ENCODE assay signal across 30 mouse cellular contexts in the genomic region with DNA sequence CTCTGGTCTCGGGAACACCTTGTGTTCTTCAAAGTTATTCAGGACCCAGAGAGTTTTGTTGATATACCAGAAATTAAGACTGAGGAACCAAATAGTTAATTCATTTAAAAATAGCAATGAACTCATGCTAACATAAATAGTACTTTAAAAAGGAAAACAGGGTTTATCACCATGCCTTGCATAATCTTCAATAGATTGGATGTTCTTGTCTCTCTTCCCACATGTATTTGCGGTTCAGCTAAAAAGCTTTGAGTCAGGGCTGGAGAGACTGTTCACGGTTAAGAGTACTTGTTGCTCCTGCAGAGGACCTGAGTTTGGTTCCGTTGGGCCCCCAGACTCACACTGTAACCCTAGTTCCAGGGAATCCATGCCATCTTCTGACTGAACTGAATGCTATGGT. TPM values are rescaled to one million over a fixed set of nuclear protein-coding genes. Genes with fewer than 3 reads are reported as not detected.
A peak's percentile ranks its signal among the peaks of the same experiment; 100 is the strongest.
DNase-seq lines count a peak whose midpoint lies in the region; ATAC-seq and TF ChIP-seq lines count a peak whose summit lies in the region.
"Had no signal": no experiment of that assay in that cellular context is flagged by ENCODE, and none has a peak within 500 bp of the region (broad histone marks: within the 10 kb centered on the region; RNA-seq: fewer than 3 reads in every experiment).

No protein-coding gene starts in this region.

- no peak overlapping the region for H3K4me2 ChIP-seq in heart, embryonic 16.5 days (ENCODE audit: low read depth, low read length)
- no peak overlapping the region for H3K4me2 ChIP-seq in liver, postnatal 0 days (ENCODE audit: low read depth, low read length)
- H3K4me2 ChIP-seq: embryonic facial prominence, embryonic 13.5 days; forebrain, embryonic 13.5 days; heart, embryonic 11.5 days; hindbrain, embryonic 14.5 days had no signal

- H3K9me3 ChIP-seq in heart, embryonic 16.5 days (replicated peaks; ENCODE audit: control insufficient read depth, low read length): no peaks in the 10 kb centered on the region; the same call in 1 of the 2 replicates
- H3K9me3 ChIP-seq in liver, postnatal 0 days (ENCODE audit: low read length): no peaks in the 10 kb centered on the region
- H3K9me3 ChIP-seq in hindbrain, embryonic 10.5 days: no peaks in the 10 kb centered on the region
- H3K9me3 ChIP-seq: embryonic facial prominence, embryonic 10.5 days; embryonic facial prominence, embryonic 13.5 days; forebrain, embryonic 10.5 days; forebrain, embryonic 13.5 days had no signal

- no peaks in the 10 kb centered on the region for H3K36me3 ChIP-seq in heart, embryonic 16.5 days (ENCODE audit: control insufficient read depth, insufficient read depth)
- H3K36me3 ChIP-seq in liver, postnatal 0 days (replicated peaks; ENCODE audit: insufficient read depth, low read length): no peaks in the 10 kb centered on the region
- no peaks in the 10 kb centered on the region for H3K36me3 ChIP-seq in hindbrain, embryonic 10.5 days
- H3K36me3 ChIP-seq: embryonic facial prominence, embryonic 10.5 days; embryonic facial prominence, embryonic 13.5 days; forebrain, embryonic 10.5 days had no signal

- WGBS in heart, embryonic 16.5 days: 67% methylated on average over 4 of the region's 4 CpGs
- WGBS in liver, postnatal 0 days (ENCODE audit: insufficient replicate concordance): 51% methylated on average over 4 of the region's 4 CpGs
- 91% methylated on average over 4 of the region's 4 CpGs for WGBS in hindbrain, embryonic 10.5 days

- peak overlapping the region; percentile 0; the same call in 1 of the 2 replicates for H3K27ac ChIP-seq in gastrocnemius, adult 2 months
- 0 out of 2 replicates have a peak overlapping the region, but pooled peaks have one; percentile 27 for H3K27ac ChIP-seq in heart, embryonic 16.5 days (ENCODE audit: low read length)
- peak overlapping the region; percentile 48; the same call in 1 of the 2 replicates for H3K27ac ChIP-seq in liver, postnatal 0 days (ENCODE audit: low read depth)
- H3K27ac ChIP-seq in hindbrain, embryonic 10.5 days: no peak overlapping the region
- H3K27ac ChIP-seq: embryonic facial prominence, embryonic 10.5 days; embryonic facial prominence, embryonic 13.5 days; forebrain, embryonic 10.5 days; forebrain, embryonic 13.5 days; heart, adult 2 months; hindbrain, embryonic 14.5 days; hindbrain, postnatal 0 days had no signal

- peaks cover 3% of the 10 kb centered on the region; the same call in 1 of the 2 replicates for H3K4me1 ChIP-seq in heart, embryonic 16.5 days (ENCODE audit: control insufficient read depth, insufficient read depth, low read length)
- peaks cover 23% of the 10 kb centered on the region for H3K4me1 ChIP-seq in liver, postnatal 0 days (ENCODE audit: insufficient read depth)
- H3K4me1 ChIP-seq in hindbrain, embryonic 10.5 days (replicated peaks): no peaks in the 10 kb centered on the region
- H3K4me1 ChIP-seq: forebrain, embryonic 10.5 days; forebrain, embryonic 13.5 days had no signal

- TF ChIP-seq CTCF in gastrocnemius, adult 2 months (IDR thresholded peaks at IDR 0.05): no peak
- no peak for TF ChIP-seq CTCF in liver, postnatal 0 days (IDR thresholded peaks at IDR 0.05; ENCODE audit: low read depth)

- no peak overlapping the region for H3K9ac ChIP-seq in heart, embryonic 16.5 days (ENCODE audit: low read length)
- no peak overlapping the region for H3K9ac ChIP-seq in liver, postnatal 0 days (replicated peaks)
- H3K9ac ChIP-seq: embryonic facial prominence, embryonic 13.5 days; forebrain, embryonic 13.5 days; hindbrain, embryonic 14.5 days had no signal

- no peak for ATAC-seq in heart, embryonic 16.5 days (replicated peaks; ENCODE audit: extremely low read depth, insufficient read depth, low FRiP score)
- ATAC-seq in liver, postnatal 0 days: peak; percentile 36; the same call in 1 of the 2 replicates
- peak; percentile 27; the same call in 1 of the 2 replicates for ATAC-seq in megakaryocyte-erythroid progenitor cell, adult 5-6 weeks (replicated peaks; ENCODE audit: low FRiP score, low TSS enrichment, poor library complexity, severe bottlenecking)
- ATAC-seq: forebrain, embryonic 13.5 days; forebrain, embryonic 16.5 days; hindbrain, postnatal 0 days; inflammation-experienced regulatory T-cells, adult 6 months; intestine, embryonic 16.5 days; Patski had no signal

- no peaks in the 10 kb centered on the region for H3K27me3 ChIP-seq in heart, embryonic 16.5 days (ENCODE audit: control insufficient read depth, insufficient read depth, low read length)
- H3K27me3 ChIP-seq in liver, postnatal 0 days (ENCODE audit: insufficient read depth, low read length): no peaks in the 10 kb centered on the region
- H3K27me3 ChIP-seq in hindbrain, embryonic 10.5 days (ENCODE audit: insufficient read depth, poor library complexity, severe bottlenecking): no peaks in the 10 kb centered on the region
- H3K27me3 ChIP-seq: embryonic facial prominence, embryonic 13.5 days; forebrain, embryonic 13.5 days; Patski had no signal

- no peak for DNase-seq in gastrocnemius, adult 2 months
- DNase-seq in gastrocnemius, postnatal 25 days: no peak
- DNase-seq in heart, postnatal 14 days: no peak
- DNase-seq in liver, postnatal 0 days: no peak
- DNase-seq in liver: no peak
- no peak for DNase-seq in hindbrain, embryonic 10.5 days (ENCODE audit: low spot score)
- DNase-seq: adrenal gland, postnatal 10 days; adrenal gland, postnatal 36 days; cerebellum, adult 2 months; cerebellum, adult 9-11 months; cerebellum, postnatal 25 days; embryo, embryonic 11 days; gastrocnemius, postnatal 14 days; heart, adult 2 months; heart, postnatal 10 days; kidney, adult 18-20 months had no signal

- H3K4me3 ChIP-seq in gastrocnemius, adult 2 months: no peak overlapping the region
- H3K4me3 ChIP-seq in heart, embryonic 16.5 days (ENCODE audit: low read length): no peak overlapping the region
- no peak overlapping the region for H3K4me3 ChIP-seq in liver, postnatal 0 days (ENCODE audit: low read depth, low read length)
- no peak overlapping the region for H3K4me3 ChIP-seq in hindbrain, embryonic 10.5 days
- H3K4me3 ChIP-seq: embryonic facial prominence, embryonic 10.5 days; embryonic facial prominence, embryonic 13.5 days; erythroblast, embryonic 14.5 days; forebrain, embryonic 10.5 days; forebrain, embryonic 13.5 days; heart, adult 2 months had no signal

- intact Hi-C loops in gastrocnemius, adult 2 months (cut with DNase I): no loop called here
- intact Hi-C loops in heart, postnatal 14 days (cut with DNase I): no loop called here

- TF ChIP-seq EP300 in liver, postnatal 0 days (IDR thresholded peaks at IDR 0.05; ENCODE audit: low read depth): 0 out of 2 replicates have a peak, but pooled peaks have one; percentile 27

RNA-seq across cellular contexts. Expression of a gene that starts 16.8 kb away (rescaled TPM):
- total RNA-seq in gastrocnemius, adult 2 months (2021): 100 to 1,000 TPM; 115 to 116 TPM
- 100 to 1,000 TPM in 1 of 2 experiments, 10 to 100 TPM in 1; 73.8 to 112 TPM for total RNA-seq in gastrocnemius, postnatal 25 days (2021)
- 178 and 190 TPM in 2 replicates for polyA plus RNA-seq in heart, embryonic 16.5 days (2015; fragmentation: Nextera tagmentation; extraction: Ambion mirVana)
- total RNA-seq in heart, postnatal 14 days (2021): 100 to 1,000 TPM; 257 to 301 TPM
- 19.0 and 29.6 TPM in 2 replicates for polyA plus RNA-seq in liver, postnatal 0 days (2015; fragmentation: Nextera tagmentation; extraction: Ambion mirVana)
- 86.7 and 86.9 TPM in 2 replicates for total RNA-seq in megakaryocyte-erythroid progenitor cell, adult 5-6 weeks (2014; fragmentation: Nextera tagmentation)
- 75.3 and 82.3 TPM in 2 replicates for total RNA-seq in megakaryocyte-erythroid progenitor cell, adult 5-6 weeks (2017)
- polyA plus RNA-seq in hindbrain, embryonic 10.5 days (2016; fragmentation: Nextera tagmentation; extraction: Ambion mirVana): 135 and 156 TPM in 2 replicates
